Mouse (Mus musculus): Measurements from ENCODE around the gene Pank4. TPM values are rescaled to one million over a fixed set of nuclear protein-coding genes. Genes with fewer than 3 reads are reported as not detected.
A peak's percentile ranks its signal among the peaks of the same experiment; 100 is the strongest.

Gene Pank4
- polyA plus RNA-seq, 1 experiment, result 37.5 TPM

DNA sequence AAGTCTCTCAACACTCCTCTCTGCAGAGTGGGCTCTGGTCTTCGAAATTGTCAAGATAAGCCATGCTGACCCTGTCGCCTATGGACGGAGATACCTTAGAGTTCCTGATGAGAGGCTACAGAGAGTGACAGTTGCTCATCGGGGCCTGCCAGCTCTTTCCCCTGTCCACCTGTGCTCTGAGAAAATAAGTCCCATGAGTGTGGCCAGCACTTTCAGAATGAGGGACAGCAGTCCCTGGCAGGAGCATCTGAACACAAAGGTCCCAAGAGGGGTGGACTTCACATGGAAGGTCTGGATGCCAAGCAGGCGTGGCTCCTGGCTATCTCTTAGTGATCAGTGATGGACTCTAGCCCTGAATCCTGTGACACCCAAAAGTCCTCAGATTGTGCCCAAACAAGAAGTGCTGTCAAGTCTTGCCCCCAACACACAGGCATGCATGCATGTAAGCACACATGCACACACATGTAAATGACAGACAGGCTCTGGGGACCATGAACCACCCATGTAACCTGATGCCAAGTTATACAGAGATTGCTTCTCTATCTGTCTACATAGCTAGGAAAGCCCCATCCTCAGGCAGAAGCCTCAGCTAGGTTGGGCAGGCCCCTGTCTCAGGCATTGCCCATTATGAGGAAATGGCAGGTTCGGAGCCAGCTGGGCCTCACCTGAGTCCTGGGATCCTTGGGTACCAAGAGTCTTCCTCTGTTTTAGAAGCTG is 20.4 kb upstream of the Pank4 start:
- Histone ChIP-seq H3K36me3 (ENCODE audit: control insufficient read depth, insufficient read depth, low read length) (no peaks in the 10 kb centered on the region), H3K27me3 (replicated peaks; ENCODE audit: control insufficient read depth, insufficient read depth, low read length) (no peaks in the 10 kb centered on the region), H3K4me1 (ENCODE audit: control insufficient read depth, insufficient read depth, low read length) (no peaks in the 10 kb centered on the region), H3K4me3 (ENCODE audit: insufficient read depth, low read depth, low read length) (no peak overlapping the region), H3K27ac (ENCODE audit: insufficient read depth, low read depth, low read length) (no peak overlapping the region)
- 86% methylated on average over 6 of the region's 6 CpGs for WGBS
- DNase-seq, result no peak
- TF ChIP-seq POLR2A (IDR thresholded peaks at IDR 0.05; ENCODE audit: low read depth, low read length), result no peak
- no peak for TF ChIP-seq CTCF (conservative IDR thresholded peaks at IDR 0.05; ENCODE audit: insufficient read depth, insufficient read length, low read depth, low read length)

DNA sequence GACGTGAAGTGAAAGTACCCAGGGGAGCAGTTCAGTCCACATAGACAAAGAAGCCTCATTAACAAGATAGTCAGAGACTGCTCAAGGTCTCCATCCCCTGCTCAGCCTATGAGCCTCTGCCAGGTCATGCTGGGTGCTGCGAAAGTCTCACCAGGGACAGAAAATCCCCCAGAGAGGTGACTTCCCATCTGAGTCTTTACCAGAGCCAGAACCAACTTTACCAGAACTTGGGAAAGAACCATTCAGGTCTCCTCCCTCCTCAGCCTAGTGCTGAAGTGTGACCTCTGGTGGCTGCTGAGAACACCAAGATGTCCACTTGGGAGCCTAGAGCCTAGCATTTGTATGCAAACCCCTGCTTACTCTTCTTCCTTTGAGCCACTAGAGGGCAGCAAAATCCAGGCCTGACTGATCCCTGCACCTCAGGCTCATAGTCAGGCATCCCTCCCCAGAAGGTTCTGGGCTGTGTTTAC is 19.8 kb upstream of the Pank4 start:
- no peak overlapping the region for H3K27ac ChIP-seq (ENCODE audit: insufficient read depth, low read depth, low read length)
- peak; percentile 91 for DNase-seq
- no peaks in the 10 kb centered on the region for H3K4me1 ChIP-seq (ENCODE audit: control insufficient read depth, insufficient read depth, low read length)
- H3K4me3 ChIP-seq (ENCODE audit: insufficient read depth, low read depth, low read length), result no peak overlapping the region
- TF ChIP-seq POLR2A (IDR thresholded peaks at IDR 0.05; ENCODE audit: low read depth, low read length) (no peak), CTCF (conservative IDR thresholded peaks at IDR 0.05; ENCODE audit: insufficient read depth, insufficient read length, low read depth, low read length) (peak; percentile 99)
- no peaks in the 10 kb centered on the region for H3K36me3 ChIP-seq (ENCODE audit: control insufficient read depth, insufficient read depth, low read length)
- H3K27me3 ChIP-seq (replicated peaks; ENCODE audit: control insufficient read depth, insufficient read depth, low read length), result no peaks in the 10 kb centered on the region
- WGBS, result 11% methylated on average over 2 of the region's 2 CpGs

DNA sequence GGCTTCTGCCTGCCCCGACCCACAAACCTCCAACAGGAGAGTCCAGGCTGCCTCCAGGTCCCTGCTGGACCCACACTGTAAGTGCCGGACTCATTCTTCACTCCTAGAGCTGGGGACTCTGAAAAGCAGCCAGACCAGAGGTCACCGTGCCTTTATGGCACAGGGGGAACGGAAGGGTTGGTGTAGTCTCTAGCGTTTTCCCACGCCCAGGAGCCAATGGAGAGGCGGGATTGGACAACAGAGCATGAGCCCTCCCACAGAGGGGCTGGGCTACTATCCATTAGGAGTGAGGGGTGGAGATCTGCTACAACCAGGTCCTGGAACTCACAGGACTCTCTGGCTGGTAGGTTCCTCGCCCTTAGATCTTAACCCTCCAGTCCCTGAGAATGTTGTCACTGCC is 17.6 kb upstream of the Pank4 start:
- Histone ChIP-seq H3K27ac (ENCODE audit: insufficient read depth, low read depth, low read length) (no peak overlapping the region), H3K4me1 (ENCODE audit: control insufficient read depth, insufficient read depth, low read length) (no peaks in the 10 kb centered on the region), H3K27me3 (replicated peaks; ENCODE audit: control insufficient read depth, insufficient read depth, low read length) (no peaks in the 10 kb centered on the region), H3K4me3 (ENCODE audit: insufficient read depth, low read depth, low read length) (peak overlapping the region; percentile 8; the same call in 1 of the 2 replicates), H3K36me3 (ENCODE audit: control insufficient read depth, insufficient read depth, low read length) (no peaks in the 10 kb centered on the region)
- peak; percentile 91 for DNase-seq
- TF ChIP-seq CTCF (conservative IDR thresholded peaks at IDR 0.05; ENCODE audit: insufficient read depth, insufficient read length, low read depth, low read length), result no peak
- TF ChIP-seq POLR2A (IDR thresholded peaks at IDR 0.05; ENCODE audit: low read depth, low read length), result no peak
- WGBS, result 5% methylated on average over 8 of the region's 8 CpGs

DNA sequence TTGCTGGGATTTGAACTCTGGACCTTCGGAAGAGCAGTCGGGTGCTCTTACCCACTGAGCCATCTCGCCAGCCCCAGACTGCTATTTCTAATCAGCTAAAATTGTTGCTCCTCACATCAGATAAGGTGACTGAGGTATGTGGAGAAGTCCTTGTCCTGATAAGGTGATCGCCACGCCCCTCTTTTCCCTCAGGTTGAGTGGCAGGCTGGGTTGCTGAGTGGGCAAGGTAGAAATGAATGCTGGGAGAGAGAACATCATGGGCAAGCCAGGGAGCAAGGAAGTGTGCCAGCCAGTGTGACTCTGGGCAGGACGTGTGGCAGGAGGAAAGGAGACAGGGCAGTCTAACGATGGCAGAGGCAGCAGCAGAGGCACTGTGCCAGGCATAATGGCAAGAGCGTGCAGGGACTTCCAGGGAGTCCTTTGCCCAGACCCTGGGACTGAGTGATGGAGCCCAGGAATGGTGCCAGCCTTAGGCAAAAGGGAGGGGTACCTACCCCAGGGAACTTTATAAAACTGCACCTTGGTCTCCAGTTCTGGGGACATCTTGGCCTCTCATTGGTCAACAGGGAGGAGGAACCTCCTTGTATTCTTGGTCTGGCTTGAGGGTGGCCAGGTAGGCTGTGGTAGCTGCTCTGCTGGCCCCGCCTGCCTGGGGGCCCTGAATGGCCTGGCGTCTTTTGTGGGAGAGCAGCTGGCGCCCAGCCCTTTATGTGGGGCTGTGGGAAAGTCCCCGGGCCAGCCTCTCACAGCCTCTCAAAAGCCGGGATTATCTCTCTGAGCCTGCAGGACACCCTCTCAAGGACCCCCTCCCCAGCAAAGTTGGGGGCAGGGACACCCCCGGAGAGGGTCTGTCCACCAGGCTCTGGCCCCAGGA is 15.6 kb upstream of the Pank4 start:
- DNase-seq, result no peak
- H3K4me1 ChIP-seq (ENCODE audit: control insufficient read depth, insufficient read depth, low read length), result no peaks in the 10 kb centered on the region
- no peak overlapping the region for H3K27ac ChIP-seq (ENCODE audit: insufficient read depth, low read depth, low read length)
- no peaks in the 10 kb centered on the region; the same call in 1 of the 2 replicates for H3K27me3 ChIP-seq (replicated peaks; ENCODE audit: control insufficient read depth, insufficient read depth, low read length)
- no peaks in the 10 kb centered on the region for H3K36me3 ChIP-seq (ENCODE audit: control insufficient read depth, insufficient read depth, low read length)
- H3K4me3 ChIP-seq (ENCODE audit: insufficient read depth, low read depth, low read length), result no peak overlapping the region
- TF ChIP-seq POLR2A (IDR thresholded peaks at IDR 0.05; ENCODE audit: low read depth, low read length), result no peak
- TF ChIP-seq CTCF (conservative IDR thresholded peaks at IDR 0.05; ENCODE audit: insufficient read depth, insufficient read length, low read depth, low read length), result no peak
- WGBS, result 43% methylated on average over 14 of the region's 14 CpGs

DNA sequence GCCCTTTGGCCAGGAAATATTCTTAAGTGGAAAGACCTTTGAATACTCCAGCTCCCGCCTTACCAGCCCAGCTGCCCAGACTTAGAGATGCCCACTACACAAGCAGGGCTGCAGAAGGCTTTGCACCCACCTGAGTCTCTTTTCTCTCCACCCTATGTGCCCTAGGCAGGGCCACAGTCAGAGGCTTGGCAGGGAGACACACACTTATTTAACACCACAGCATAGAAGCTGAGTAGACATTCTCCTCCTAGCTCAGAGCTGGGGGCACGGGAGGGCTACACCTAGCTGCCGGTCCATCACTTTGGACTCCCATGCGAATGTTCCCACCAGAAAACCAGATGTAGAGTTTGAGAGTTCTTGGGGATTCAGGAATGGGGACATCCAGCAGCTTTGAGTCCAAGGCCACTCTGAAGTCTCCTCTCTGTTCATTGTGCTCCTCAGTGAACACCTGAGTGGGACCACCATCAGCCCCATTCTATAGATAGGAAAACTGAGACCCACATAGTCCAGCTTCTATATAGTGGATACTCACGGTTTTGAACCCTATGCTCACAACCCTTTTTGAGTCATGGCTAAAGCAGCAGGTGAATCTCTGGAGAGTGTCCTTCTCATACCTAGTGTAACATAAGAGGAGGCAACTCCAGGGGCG is 14.9 kb upstream of the Pank4 start:
- no peak for DNase-seq
- Histone ChIP-seq H3K4me3 (ENCODE audit: insufficient read depth, low read depth, low read length) (no peak overlapping the region), H3K27ac (ENCODE audit: insufficient read depth, low read depth, low read length) (no peak overlapping the region), H3K4me1 (ENCODE audit: control insufficient read depth, insufficient read depth, low read length) (no peaks in the 10 kb centered on the region), H3K36me3 (ENCODE audit: control insufficient read depth, insufficient read depth, low read length) (no peaks in the 10 kb centered on the region), H3K27me3 (replicated peaks; ENCODE audit: control insufficient read depth, insufficient read depth, low read length) (no peaks in the 10 kb centered on the region; the same call in 1 of the 2 replicates)
- 74% methylated on average over 6 of the region's 6 CpGs for WGBS
- TF ChIP-seq CTCF (conservative IDR thresholded peaks at IDR 0.05; ENCODE audit: insufficient read depth, insufficient read length, low read depth, low read length), result no peak
- TF ChIP-seq POLR2A (IDR thresholded peaks at IDR 0.05; ENCODE audit: low read depth, low read length), result no peak

DNA sequence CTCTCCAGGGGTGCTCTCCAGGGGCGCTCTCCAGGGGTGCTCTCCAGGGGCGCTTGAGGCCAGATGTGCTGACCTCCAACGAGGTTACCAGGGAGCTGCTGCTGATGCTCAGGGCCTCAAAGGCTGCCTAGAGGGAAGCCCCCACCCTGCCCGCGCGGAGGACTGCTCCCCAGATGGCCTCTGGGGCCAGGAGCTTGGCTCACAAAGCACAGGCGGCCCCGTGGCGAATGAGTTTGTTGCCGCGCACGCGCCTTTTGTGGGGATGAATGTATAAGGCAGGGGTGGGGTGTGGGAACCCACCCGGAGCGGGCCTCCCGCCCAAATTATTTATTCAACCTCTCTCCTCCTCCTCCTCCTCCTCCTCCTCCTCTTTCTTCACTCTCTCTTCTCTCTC is 14.3 kb upstream of the Pank4 start:
- no peaks in the 10 kb centered on the region; the same call in 1 of the 2 replicates for H3K27me3 ChIP-seq (replicated peaks; ENCODE audit: control insufficient read depth, insufficient read depth, low read length)
- no peak for DNase-seq
- no peak for TF ChIP-seq CTCF (conservative IDR thresholded peaks at IDR 0.05; ENCODE audit: insufficient read depth, insufficient read length, low read depth, low read length)

More for the DNA sequence above, 14.3 kb upstream of the Pank4 start:
- Histone ChIP-seq H3K4me3 (ENCODE audit: insufficient read depth, low read depth, low read length) (no peak overlapping the region), H3K4me1 (ENCODE audit: control insufficient read depth, insufficient read depth, low read length) (no peaks in the 10 kb centered on the region), H3K36me3 (ENCODE audit: control insufficient read depth, insufficient read depth, low read length) (no peaks in the 10 kb centered on the region), H3K27ac (ENCODE audit: insufficient read depth, low read depth, low read length) (no peak overlapping the region)
- WGBS, result 14% methylated on average over 16 of the region's 16 CpGs
